Mouse (Mus musculus) kidney, embryonic 15.5 days (tissue): ENCODE results near the gene Atrip. TPM values are rescaled to one million over a fixed set of nuclear protein-coding genes. Genes with fewer than 3 reads are reported as not detected.

Experiments used
- polyA plus RNA-seq: library from polyadenylated mRNA; unstranded; fragments of >200 nt; fragmentation: Nextera tagmentation; extraction: Ambion mirVana; gene quantifications from 2 replicates; pipeline ENCODE4 v1.2.1, GENCODE M21; 2015

The Atrip gene
- polyA plus RNA-seq, 1 experiment from 2014 or later, result 26.3 TPM

Other genes starting within 250 kb of the Atrip start
- 0.13 and 0.26 TPM in 2 replicates for gene Celsr3, start 247.8 kb downstream of the Atrip start, polyA plus RNA-seq
- 11.3 and 15.2 TPM in 2 replicates for gene Slc26a6, start 220.8 kb downstream of the Atrip start, polyA plus RNA-seq
- not detected in 2 replicates for gene Tmem89, start 159.5 kb downstream of the Atrip start, polyA plus RNA-seq
- gene Uqcrc1, start 137.5 kb downstream of the Atrip start, polyA plus RNA-seq, result 513 and 523 TPM in 2 replicates
- gene Col7a1, start 120.5 kb downstream of the Atrip start, polyA plus RNA-seq, result 2.1 and 3.5 TPM in 2 replicates
- gene Ucn2, start 88.1 kb downstream of the Atrip start, polyA plus RNA-seq, result 0.14 and 0.18 TPM in 2 replicates
- gene Pfkfb4, start 82.3 kb downstream of the Atrip start, polyA plus RNA-seq, result 8.7 and 10.6 TPM in 2 replicates
- gene Shisa5, start 35.6 kb downstream of the Atrip start, polyA plus RNA-seq, result 81.7 and 95.6 TPM in 2 replicates
- gene Trex1, start 14.4 kb downstream of the Atrip start, polyA plus RNA-seq, result 11.1 and 13.8 TPM in 2 replicates
- gene Ccdc51, start 8.4 kb upstream of the Atrip start, polyA plus RNA-seq, result 12.9 and 13.6 TPM in 2 replicates
- 616 and 693 TPM in 2 replicates for gene Tma7, start 8.5 kb upstream of the Atrip start, polyA plus RNA-seq
- gene Plxnb1, start 21.3 kb upstream of the Atrip start, polyA plus RNA-seq, result 15.2 and 19.4 TPM in 2 replicates
- gene Fbxw21, start 87.9 kb upstream of the Atrip start, polyA plus RNA-seq, result not detected in 2 replicates
- not detected in 2 replicates for gene Fbxw13, start 121.9 kb upstream of the Atrip start, polyA plus RNA-seq
- gene Fbxw20, start 160.6 kb upstream of the Atrip start, polyA plus RNA-seq, result not detected in 2 replicates
- gene Fbxw14, start 213.6 kb upstream of the Atrip start, polyA plus RNA-seq, result not detected in 2 replicates